Mouse (Mus musculus) small intestine, adult 2 months (tissue): Measurements from ENCODE around the gene Nfe2l1.

Experiments
- CTCF ChIP-seq: fragments of 200-500 bp; IDR thresholded peaks from 2 replicates; pipeline ENCODE4 v1.5.1; 2012; ENCODE audit warnings: low read depth, mild to moderate bottlenecking, control low read depth, inconsistent platforms, low read length, moderate library complexity, mixed read lengths; ENCODE audit not compliant: insufficient replicate concordance, insufficient read length; ENCODE audit errors: extremely low read depth
- POLR2A ChIP-seq: fragments of 200-500 bp; IDR thresholded peaks from 2 replicates; pipeline ENCODE4 v1.6.1; 2012; ENCODE audit warnings: low read depth, mild to moderate bottlenecking, control low read depth, inconsistent platforms, low read length, moderate library complexity

GRCm38 (mm10) chr11:96822675-96823470 lies 6.9 kb downstream of the Nfe2l1 start:
- TF ChIP-seq CTCF: no peak
- no peak for TF ChIP-seq POLR2A
